8 mouse cellular contexts compared by ENCODE assay signal in the genomic region with DNA sequence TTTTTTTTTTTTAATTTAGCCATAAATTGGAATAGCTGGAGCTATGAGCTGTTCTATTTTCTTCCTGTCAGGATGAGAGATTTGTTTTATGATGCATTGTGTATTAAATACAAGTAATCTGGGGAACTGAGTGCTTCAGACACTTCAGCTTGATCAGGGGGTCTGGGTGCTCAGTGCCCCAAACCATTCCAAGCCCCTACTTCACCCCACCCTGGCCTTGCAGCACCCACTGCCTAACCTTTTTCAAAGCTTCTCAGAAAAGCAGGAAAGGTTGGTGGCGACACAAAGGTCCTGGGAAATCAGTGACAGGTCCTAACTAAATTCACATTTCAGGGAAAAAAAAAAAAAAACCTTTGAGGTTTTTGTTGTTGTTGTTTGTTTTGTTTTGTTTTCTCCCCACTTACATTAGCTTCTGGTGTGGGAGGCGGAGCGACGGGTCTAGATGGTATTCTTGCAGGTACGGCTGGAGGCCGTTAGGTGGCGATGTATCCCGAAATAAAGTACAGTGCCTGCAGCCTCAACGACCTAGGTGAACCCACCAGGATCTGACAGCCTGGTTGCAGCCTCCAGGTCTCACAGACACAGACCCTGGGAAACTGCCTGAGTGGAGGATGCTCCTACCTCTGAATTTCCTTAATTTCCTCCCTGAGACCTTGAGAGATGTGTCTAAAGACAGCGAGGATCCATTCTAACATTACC.
DNase-seq lines count a peak whose midpoint lies in the region; ATAC-seq and TF ChIP-seq lines count a peak whose summit lies in the region.
"Had no signal": no experiment of that assay in that cellular context is flagged by ENCODE, and none has a peak within 500 bp of the region (broad histone marks: within the 10 kb centered on the region; RNA-seq: fewer than 3 reads in every experiment).

No protein-coding gene starts in this region.

- no peaks in the 10 kb centered on the region for H3K9me3 ChIP-seq in hindbrain, postnatal 0 days (ENCODE audit: low read length)
- H3K9me3 ChIP-seq in stomach, postnatal 0 days (ENCODE audit: control insufficient read depth, low read length), result no peaks in the 10 kb centered on the region

- DNase-seq in adrenal gland, adult 18-20 months (ENCODE audit: low spot score in 2 of 2), result peak; percentile 46 to 50
- peak; percentile 83 to 84 for DNase-seq in cerebellum, postnatal 14 days
- peak; percentile 77 for DNase-seq in gastrocnemius, adult 2 months
- peak; percentile 87 for DNase-seq in hindbrain, postnatal 0 days (ENCODE audit: low spot score)
- peak; percentile 5 to 60 for DNase-seq in left cerebral cortex, adult 9 months (ENCODE audit: low spot score in 2 of 2)
- peak; percentile 81 for DNase-seq in mesoderm, embryonic 11.5 days (ENCODE audit: low read depth, low spot score)
- peak; percentile 81 for DNase-seq in stomach, postnatal 0 days (ENCODE audit: low spot score)

- no peak overlapping the region for H3K9ac ChIP-seq in hindbrain, postnatal 0 days (replicated peaks; ENCODE audit: low read length)
- H3K9ac ChIP-seq in stomach, postnatal 0 days (ENCODE audit: low read length), result no peak overlapping the region

- intact Hi-C loops in gastrocnemius, adult 2 months (cut with DNase I), result no loop called here

- peaks cover 3% of the 10 kb centered on the region; the same call in 1 of the 2 replicates for H3K4me1 ChIP-seq in hindbrain, postnatal 0 days (ENCODE audit: insufficient read depth, low read length)
- no peaks in the 10 kb centered on the region for H3K4me1 ChIP-seq in stomach, postnatal 0 days (replicated peaks; ENCODE audit: control insufficient read depth, insufficient read depth)

- 9% methylated on average over 10 of the region's 10 CpGs for whole genome bisulfite sequencing in hindbrain, postnatal 0 days
- WGBS in stomach, postnatal 0 days, result 13% methylated on average over 10 of the region's 10 CpGs

- H3K4me2 ChIP-seq in hindbrain, postnatal 0 days (ENCODE audit: low read depth, low read length), result no peak overlapping the region
- 0 out of 2 replicates have a peak overlapping the region, but pooled peaks have one; percentile 5 for H3K4me2 ChIP-seq in stomach, postnatal 0 days (replicated peaks; ENCODE audit: low read depth)

- peak overlapping the region; percentile 64 for H3K27ac ChIP-seq in gastrocnemius, adult 2 months
- H3K27ac ChIP-seq in hindbrain, postnatal 0 days, result no peak overlapping the region
- H3K27ac ChIP-seq in stomach, postnatal 0 days (replicated peaks), result no peak overlapping the region
- H3K27ac ChIP-seq: macrophage had no signal

- ATAC-seq in hindbrain, postnatal 0 days, result peak; percentile 82
- peak; percentile 33; the same call in 1 of the 2 replicates for ATAC-seq in stomach, postnatal 0 days (ENCODE audit: low FRiP score, low TSS enrichment)

- TF ChIP-seq CTCF in gastrocnemius, adult 2 months (IDR thresholded peaks at IDR 0.05), result peak; percentile 89
- TF ChIP-seq CTCF in hindbrain, postnatal 0 days (IDR thresholded peaks at IDR 0.05; ENCODE audit: low read depth), result peak; percentile 83
- TF ChIP-seq CTCF in stomach, postnatal 0 days (IDR thresholded peaks at IDR 0.05; ENCODE audit: low read depth), result peak; percentile 86

- TF ChIP-seq EP300 in stomach, postnatal 0 days (optimal IDR thresholded peaks at IDR 0.05), result no peak

- peak overlapping the region; percentile 25 for H3K4me3 ChIP-seq in gastrocnemius, adult 2 months
- no peak overlapping the region for H3K4me3 ChIP-seq in hindbrain, postnatal 0 days (ENCODE audit: low read length)
- no peak overlapping the region for H3K4me3 ChIP-seq in stomach, postnatal 0 days (ENCODE audit: low read depth, low read length)

- H3K27me3 ChIP-seq in hindbrain, postnatal 0 days (ENCODE audit: insufficient read depth, low read length), result peaks cover 17% of the 10 kb centered on the region
- H3K27me3 ChIP-seq in stomach, postnatal 0 days (ENCODE audit: control insufficient read depth, insufficient read depth, low read length), result no peaks in the 10 kb centered on the region

- no peaks in the 10 kb centered on the region for H3K36me3 ChIP-seq in hindbrain, postnatal 0 days (ENCODE audit: insufficient read depth, low read length)
- H3K36me3 ChIP-seq in stomach, postnatal 0 days (ENCODE audit: control insufficient read depth, insufficient read depth, low read length), result no peaks in the 10 kb centered on the region

Comparison
In these comparisons a context has a peak if more than half of its experiments do, and no peak if none do; other contexts are left out.
1. DNase-seq: peak in every context shown above with its lines; median percentile 87 in hindbrain, postnatal 0 days; 84 in cerebellum, postnatal 14 days; 81 in mesoderm, embryonic 11.5 days; 81 in stomach, postnatal 0 days; 77 in gastrocnemius, adult 2 months; 48 in adrenal gland, adult 18-20 months; 32 in left cerebral cortex, adult 9 months.